Mouse (Mus musculus) small intestine, adult 2 months (tissue): ENCODE data around the gene Eef1akmt1.
A peak's percentile ranks its signal among the peaks of the same experiment; 100 is the strongest.

Experiments
- CTCF ChIP-seq: fragments of 200-500 bp; IDR thresholded peaks from 2 replicates; pipeline ENCODE4 v1.5.1; 2012; ENCODE audit warnings: low read depth, mild to moderate bottlenecking, control low read depth, inconsistent platforms, low read length, moderate library complexity, mixed read lengths; ENCODE audit not compliant: insufficient replicate concordance, insufficient read length; ENCODE audit errors: extremely low read depth
- POLR2A ChIP-seq: fragments of 200-500 bp; IDR thresholded peaks from 2 replicates; pipeline ENCODE4 v1.6.1; 2012; ENCODE audit warnings: low read depth, mild to moderate bottlenecking, control low read depth, inconsistent platforms, low read length, moderate library complexity

- peak; percentile 21; the same call in 1 of the 2 replicates for TF ChIP-seq CTCF
- no peak for TF ChIP-seq POLR2A
These were observed 45.9 kb downstream of the Eef1akmt1 start for GRCm38 (mm10) chr14:57525388-57526049.
